Mouse (Mus musculus) megakaryocyte, embryonic 14.5 days (primary cell): Measurements from ENCODE around the gene Cand1. TPM values are rescaled to one million over a fixed set of nuclear protein-coding genes. Genes with fewer than 3 reads are reported as not detected.

Experiments used
- H3K27me3 ChIP-seq: replicated peaks from 2 replicates; pipeline ENCODE3; 2012; ENCODE audit warnings: inconsistent platforms
- H3K36me3 ChIP-seq: replicated peaks from 2 replicates; pipeline ENCODE3; 2012; ENCODE audit warnings: low read length, inconsistent platforms, mixed read lengths
- H3K4me1 ChIP-seq: 2 replicates; pipeline ENCODE4 v1.6.1; 2012; ENCODE audit warnings: inconsistent platforms
- H3K4me3 ChIP-seq: replicated peaks from 2 replicates; pipeline ENCODE3; 2012; ENCODE audit warnings: moderate library complexity, mild to moderate bottlenecking, inconsistent platforms
- H3K9me3 ChIP-seq: 2 replicates; pipeline ENCODE4 v1.6.1; 2012; ENCODE audit warnings: inconsistent platforms
- FLI1 ChIP-seq: IDR thresholded peaks from 2 replicates; pipeline ENCODE4 v1.6.1; 2012; ENCODE audit warnings: low read length, inconsistent platforms, mixed read lengths
- GATA1 ChIP-seq: IDR thresholded peaks from 3 replicates; pipeline ENCODE4 v1.6.1; 2012; ENCODE audit warnings: mixed read lengths, low read length, inconsistent platforms, borderline replicate concordance
- polyA plus RNA-seq: library from polyadenylated mRNA; stranded (reverse); fragments of >175 nt; gene quantifications from 2 replicates; pipeline ENCODE4 v1.2.3, GENCODE M21; 2012; ENCODE audit warnings: low replicate concordance; ENCODE audit not compliant: insufficient read depth

Gene Cand1
- polyA plus RNA-seq = 5.1 and 21.2 TPM in 2 replicates

GRCm38 (mm10) chr10:119239969-119240721, at the start of gene Cand1:
Gene Cand1, minus strand, starts transcription at chr10:119240055.
- Histone ChIP-seq H3K9me3 (peaks cover 6% of the 10 kb centered on the region; the same call in 1 of the 2 replicates), H3K4me1 (peaks cover 28% of the 10 kb centered on the region)
- TF ChIP-seq GATA1 (no peak), FLI1 (no peak)

DNA sequence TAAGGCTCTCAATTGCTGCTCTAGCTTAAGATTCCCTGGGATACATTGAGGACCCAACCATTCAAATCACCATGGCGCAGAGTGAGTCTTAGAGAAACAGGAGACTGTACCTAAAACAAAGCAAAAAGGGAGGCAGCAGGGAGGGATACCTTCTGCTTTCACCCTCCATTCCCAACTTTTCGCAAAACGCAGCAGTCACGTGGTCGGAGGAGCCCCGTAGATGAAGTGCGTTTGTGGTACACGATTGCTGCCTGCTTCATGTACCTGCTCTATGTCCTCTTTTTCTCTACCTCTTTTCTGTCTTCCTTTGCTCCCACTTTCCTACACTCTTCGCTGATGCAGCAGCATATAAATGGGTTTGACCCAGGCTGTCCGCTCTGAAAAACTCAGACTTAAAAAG, 39.0 kb upstream of the Cand1 start:
- peaks cover 6% of the 10 kb centered on the region; the same call in 1 of the 2 replicates for H3K9me3 ChIP-seq
- no peaks in the 10 kb centered on the region for H3K4me1 ChIP-seq
- TF ChIP-seq FLI1 (no peak), GATA1 (no peak)

More at GRCm38 (mm10) chr10:119239969-119240721, at the start of gene Cand1:
- Histone ChIP-seq H3K27me3 (no peaks in the 10 kb centered on the region), H3K36me3 (peaks cover 14% of the 10 kb centered on the region), H3K4me3 (peak within 1 kb of the TSS; percentile 98)

DNA sequence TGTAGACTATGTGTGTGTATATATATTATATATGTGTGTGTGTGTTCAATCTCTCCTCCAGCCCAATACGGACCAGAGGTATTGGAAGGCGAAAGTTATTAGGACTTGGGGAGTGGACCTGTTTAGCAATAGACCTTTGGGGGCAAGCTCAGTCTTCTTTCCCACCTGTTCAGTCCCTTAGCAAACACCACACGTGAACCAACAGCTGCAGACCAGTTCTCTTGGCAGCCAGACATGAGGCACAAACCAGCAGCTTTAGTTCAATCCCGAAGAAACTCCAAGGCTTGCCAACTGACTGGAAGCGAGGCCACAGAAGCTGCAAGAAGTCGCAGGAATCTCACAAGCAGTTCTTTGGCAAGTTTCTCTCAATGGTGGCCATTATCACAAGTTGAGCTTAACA, 34.5 kb upstream of the Cand1 start:
- Histone ChIP-seq H3K27me3 (no peaks in the 10 kb centered on the region), H3K36me3 (no peaks in the 10 kb centered on the region), H3K4me3 (no peak overlapping the region), H3K9me3 (peaks cover 6% of the 10 kb centered on the region; the same call in 1 of the 2 replicates), H3K4me1 (no peaks in the 10 kb centered on the region)
- TF ChIP-seq FLI1 = no peak
- no peak for TF ChIP-seq GATA1

More for the DNA sequence above, 39.0 kb upstream of the Cand1 start:
- H3K27me3 ChIP-seq = no peaks in the 10 kb centered on the region
- H3K4me3 ChIP-seq = no peak overlapping the region
- no peaks in the 10 kb centered on the region for H3K36me3 ChIP-seq

- H3K36me3 ChIP-seq = no peaks in the 10 kb centered on the region
- no peaks in the 10 kb centered on the region for H3K27me3 ChIP-seq
- TF ChIP-seq FLI1 (no peak), GATA1 (no peak)
- H3K9me3 ChIP-seq = peaks cover 13% of the 10 kb centered on the region
- no peaks in the 10 kb centered on the region for H3K4me1 ChIP-seq
- no peak overlapping the region for H3K4me3 ChIP-seq
Measured at GRCm38 (mm10) chr10:119272536-119272935, 32.7 kb upstream of the Cand1 start.

DNA sequence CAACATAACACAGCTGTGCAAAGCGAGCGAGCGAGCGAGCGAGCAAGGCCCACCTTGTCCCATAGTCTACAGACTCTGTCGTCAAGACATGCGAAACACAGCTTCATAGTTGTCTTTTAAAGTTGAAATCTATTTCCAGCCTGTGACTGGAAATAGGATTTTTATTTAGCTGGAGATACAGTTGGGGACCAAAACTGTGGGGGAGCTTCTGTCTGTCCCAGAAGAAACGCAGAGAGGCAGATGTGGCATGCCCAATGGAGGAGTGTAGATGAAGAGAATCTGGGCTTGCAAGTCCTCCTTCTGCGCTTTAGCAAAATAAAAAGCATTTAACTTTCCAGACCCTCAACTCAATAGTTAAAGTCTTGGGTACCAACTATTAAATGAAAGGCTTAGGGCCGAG, 32.1 kb upstream of the Cand1 start:
- Histone ChIP-seq H3K4me3 (no peak overlapping the region), H3K36me3 (no peaks in the 10 kb centered on the region), H3K9me3 (peaks cover 17% of the 10 kb centered on the region), H3K4me1 (no peaks in the 10 kb centered on the region), H3K27me3 (no peaks in the 10 kb centered on the region)
- TF ChIP-seq GATA1 = no peak
- TF ChIP-seq FLI1 = no peak

DNA sequence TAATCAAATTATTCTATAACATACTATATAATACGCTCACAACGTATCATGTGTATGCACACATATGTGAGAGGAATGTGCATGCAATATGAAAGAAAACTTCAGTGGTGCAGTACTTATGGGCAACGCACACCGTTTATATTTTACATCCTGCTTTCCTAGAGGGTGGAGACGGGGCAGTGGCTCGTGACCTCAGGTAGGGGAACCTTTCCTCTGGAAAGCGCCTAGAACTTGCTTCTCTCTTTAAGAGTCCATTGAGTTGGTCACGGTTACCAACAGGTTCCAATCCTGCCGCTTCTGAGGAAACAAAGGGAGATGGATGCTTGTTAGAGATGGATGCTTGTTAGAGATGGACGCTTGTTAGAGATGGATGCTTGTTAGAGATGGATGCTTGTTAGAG, 31.2 kb upstream of the Cand1 start:
- no peaks in the 10 kb centered on the region for H3K27me3 ChIP-seq
- TF ChIP-seq GATA1 (no peak), FLI1 (no peak)
- H3K36me3 ChIP-seq = no peaks in the 10 kb centered on the region
- no peaks in the 10 kb centered on the region for H3K4me1 ChIP-seq
- no peak overlapping the region for H3K4me3 ChIP-seq
- peaks cover 20% of the 10 kb centered on the region for H3K9me3 ChIP-seq

DNA sequence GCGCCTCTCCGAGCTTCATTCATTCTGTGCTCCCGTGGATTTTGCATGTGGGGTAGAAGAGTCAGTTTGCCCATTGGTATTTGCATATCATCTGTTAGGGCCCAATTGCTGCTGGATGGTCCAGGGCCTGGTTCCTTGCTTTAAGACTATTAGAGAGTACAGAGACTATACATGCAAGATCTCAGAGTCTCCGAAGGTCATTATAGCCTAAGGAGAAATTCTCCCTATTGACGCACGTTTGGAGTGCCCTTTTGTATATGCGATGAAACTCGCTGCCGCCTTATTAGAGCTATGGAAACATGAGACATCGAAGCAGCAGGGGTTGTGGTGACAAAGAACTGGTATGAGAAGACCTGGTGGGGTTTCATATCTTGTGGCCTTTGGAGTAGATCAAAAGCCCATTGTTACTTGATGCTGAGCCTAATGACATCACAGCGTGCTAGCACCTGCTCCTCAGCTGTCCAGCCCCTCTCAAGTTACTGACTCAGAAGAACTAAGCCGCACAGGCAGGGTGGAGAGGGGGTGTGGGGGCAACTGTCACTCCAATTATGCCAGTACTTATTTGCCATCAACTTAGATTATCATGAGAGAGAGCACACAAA, 30.6 kb upstream of the Cand1 start:
- Histone ChIP-seq H3K36me3 (no peaks in the 10 kb centered on the region), H3K4me1 (no peaks in the 10 kb centered on the region), H3K27me3 (no peaks in the 10 kb centered on the region), H3K4me3 (no peak overlapping the region), H3K9me3 (peaks cover 21% of the 10 kb centered on the region)
- TF ChIP-seq GATA1 (no peak), FLI1 (no peak)

GRCm38 (mm10) chr10:119264761-119265160, 24.9 kb upstream of the Cand1 start:
- TF ChIP-seq GATA1 (no peak), FLI1 (no peak)
- no peak overlapping the region for H3K4me3 ChIP-seq
- no peaks in the 10 kb centered on the region for H3K27me3 ChIP-seq
- peaks cover 37% of the 10 kb centered on the region for H3K9me3 ChIP-seq
- no peaks in the 10 kb centered on the region for H3K36me3 ChIP-seq
- H3K4me1 ChIP-seq = no peaks in the 10 kb centered on the region

DNA sequence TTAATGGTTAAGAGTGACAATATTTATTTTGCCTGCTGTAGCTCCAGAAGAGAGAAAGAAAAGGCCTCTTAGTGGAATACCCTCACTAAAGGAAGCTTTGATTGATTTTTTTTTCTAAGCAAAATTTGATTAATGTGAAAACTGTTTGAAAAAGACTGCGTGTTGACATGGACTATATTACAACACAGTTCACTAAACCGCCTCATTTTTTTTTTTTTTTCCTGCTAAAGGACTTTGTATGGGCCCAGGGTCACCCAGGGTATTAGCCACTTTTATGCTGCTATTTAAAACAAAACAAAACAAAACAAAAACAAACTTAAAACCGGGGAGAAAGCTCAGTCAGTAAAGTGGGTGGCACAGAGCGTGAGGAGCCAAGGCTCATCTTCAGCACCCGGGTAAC, 23.0 kb upstream of the Cand1 start:
- no peak for TF ChIP-seq GATA1
- no peak for TF ChIP-seq FLI1
- Histone ChIP-seq H3K27me3 (no peaks in the 10 kb centered on the region), H3K4me1 (no peaks in the 10 kb centered on the region), H3K4me3 (no peak overlapping the region), H3K9me3 (peaks cover 31% of the 10 kb centered on the region), H3K36me3 (no peaks in the 10 kb centered on the region)

DNA sequence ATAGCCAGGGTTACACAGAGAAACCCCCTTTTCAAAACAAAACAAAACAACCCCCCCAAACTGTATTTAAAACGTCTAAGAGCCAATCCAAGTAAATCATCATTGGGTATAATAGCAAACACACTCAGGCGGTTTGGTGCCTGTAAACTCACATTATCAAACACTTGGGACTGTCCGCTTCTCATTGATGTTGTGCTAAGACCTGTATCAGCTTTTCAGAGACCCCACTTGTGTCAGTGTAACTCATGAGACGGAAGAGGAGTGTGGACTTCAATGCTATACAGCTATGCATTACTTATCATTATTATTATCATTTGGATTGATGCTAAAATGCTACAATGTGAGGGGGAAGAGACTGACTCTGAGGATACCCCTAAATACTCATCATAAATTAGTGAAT, 18.0 kb upstream of the Cand1 start:
- TF ChIP-seq GATA1 (no peak), FLI1 (no peak)
- Histone ChIP-seq H3K27me3 (no peaks in the 10 kb centered on the region), H3K36me3 (no peaks in the 10 kb centered on the region)

More for the DNA sequence above, 18.0 kb upstream of the Cand1 start:
- Histone ChIP-seq H3K9me3 (peaks cover 24% of the 10 kb centered on the region), H3K4me1 (no peaks in the 10 kb centered on the region), H3K4me3 (no peak overlapping the region)
